Mouse (Mus musculus): ENCODE results near the gene Naa16. TPM values are rescaled to one million over a fixed set of nuclear protein-coding genes. Genes with fewer than 3 reads are reported as not detected.
A peak's percentile ranks its signal among the peaks of the same experiment; 100 is the strongest.

Gene Naa16
- polyA plus RNA-seq, 1 experiment from 2014 or later, result 45.9 TPM

- no peaks in the 10 kb centered on the region for H3K9me3 ChIP-seq
- H3K27ac ChIP-seq, result no peak overlapping the region
- H3K4me1 ChIP-seq, result peaks cover 7% of the 10 kb centered on the region; the same call in 1 of the 2 replicates
- no peak for ATAC-seq (ENCODE audit: borderline replicate concordance, extremely low read depth, low FRiP score, low TSS enrichment)
- H3K4me2 ChIP-seq, result no peak overlapping the region
- no peak overlapping the region for H3K9ac ChIP-seq
- H3K36me3 ChIP-seq, result no peaks in the 10 kb centered on the region
- H3K27me3 ChIP-seq, result no peaks in the 10 kb centered on the region
- 70% methylated on average over 10 of the region's 10 CpGs for WGBS
- no peak overlapping the region for H3K4me3 ChIP-seq
Observed at GRCm38 (mm10) chr14:79324112-79324840, 66.3 kb downstream of the Naa16 start.

GRCm38 (mm10) chr14:79321881-79322280, 68.7 kb downstream of the Naa16 start:
- Histone ChIP-seq H3K27me3 (no peaks in the 10 kb centered on the region), H3K4me3 (no peak overlapping the region), H3K27ac (no peak overlapping the region), H3K36me3 (no peaks in the 10 kb centered on the region), H3K4me1 (peaks cover 7% of the 10 kb centered on the region; the same call in 1 of the 2 replicates), H3K4me2 (no peak overlapping the region), H3K9ac (no peak overlapping the region), H3K9me3 (no peaks in the 10 kb centered on the region)
- ATAC-seq (ENCODE audit: borderline replicate concordance, extremely low read depth, low FRiP score, low TSS enrichment), result no peak
- 82% methylated on average over 5 of the region's 5 CpGs for WGBS

GRCm38 (mm10) chr14:79321152-79321551, 69.4 kb downstream of the Naa16 start:
- peak; percentile 70; the same call in 1 of the 2 replicates for ATAC-seq (ENCODE audit: borderline replicate concordance, extremely low read depth, low FRiP score, low TSS enrichment)
- 22% methylated on average over 8 of the region's 8 CpGs for WGBS

GRCm38 (mm10) chr14:79317602-79318001, 73.0 kb downstream of the Naa16 start:
- Histone ChIP-seq H3K27ac (no peak overlapping the region), H3K36me3 (no peaks in the 10 kb centered on the region), H3K4me2 (no peak overlapping the region), H3K4me1 (peaks cover 4% of the 10 kb centered on the region; the same call in 1 of the 2 replicates), H3K4me3 (no peak overlapping the region), H3K9me3 (no peaks in the 10 kb centered on the region), H3K9ac (no peak overlapping the region), H3K27me3 (no peaks in the 10 kb centered on the region)
- 69% methylated on average over 2 of the region's 2 CpGs for WGBS
- ATAC-seq (ENCODE audit: borderline replicate concordance, extremely low read depth, low FRiP score, low TSS enrichment), result no peak

More at GRCm38 (mm10) chr14:79321152-79321551, 69.4 kb downstream of the Naa16 start:
- Histone ChIP-seq H3K27me3 (no peaks in the 10 kb centered on the region), H3K4me3 (no peak overlapping the region), H3K9me3 (no peaks in the 10 kb centered on the region), H3K9ac (no peak overlapping the region), H3K36me3 (no peaks in the 10 kb centered on the region), H3K4me1 (peaks cover 7% of the 10 kb centered on the region; the same call in 1 of the 2 replicates), H3K27ac (no peak overlapping the region), H3K4me2 (no peak overlapping the region)

GRCm38 (mm10) chr14:79315877-79316276, 74.7 kb downstream of the Naa16 start:
- no peaks in the 10 kb centered on the region for H3K9me3 ChIP-seq
- H3K4me3 ChIP-seq, result no peak overlapping the region
- 42% methylated on average over 7 of the region's 7 CpGs for WGBS
- peaks cover 5% of the 10 kb centered on the region; the same call in 1 of the 2 replicates for H3K4me1 ChIP-seq
- no peak for ATAC-seq (ENCODE audit: borderline replicate concordance, extremely low read depth, low FRiP score, low TSS enrichment)
- H3K27me3 ChIP-seq, result no peaks in the 10 kb centered on the region
- no peaks in the 10 kb centered on the region for H3K36me3 ChIP-seq
- H3K9ac ChIP-seq, result no peak overlapping the region
- H3K4me2 ChIP-seq, result no peak overlapping the region
- H3K27ac ChIP-seq, result no peak overlapping the region

- Histone ChIP-seq H3K9ac (no peak overlapping the region), H3K4me3 (no peak overlapping the region), H3K36me3 (no peaks in the 10 kb centered on the region), H3K27ac (no peak overlapping the region), H3K27me3 (no peaks in the 10 kb centered on the region), H3K4me1 (peaks cover 5% of the 10 kb centered on the region; the same call in 1 of the 2 replicates), H3K9me3 (no peaks in the 10 kb centered on the region), H3K4me2 (no peak overlapping the region)
- 74% methylated on average over 12 of the region's 12 CpGs for WGBS
- no peak for ATAC-seq (ENCODE audit: borderline replicate concordance, extremely low read depth, low FRiP score, low TSS enrichment)
Observed at GRCm38 (mm10) chr14:79314245-79315010, 76.2 kb downstream of the Naa16 start.

- Histone ChIP-seq H3K9ac (no peak overlapping the region), H3K27me3 (no peaks in the 10 kb centered on the region), H3K4me2 (no peak overlapping the region), H3K9me3 (no peaks in the 10 kb centered on the region), H3K4me1 (peaks cover 5% of the 10 kb centered on the region; the same call in 1 of the 2 replicates), H3K36me3 (no peaks in the 10 kb centered on the region), H3K4me3 (no peak overlapping the region), H3K27ac (no peak overlapping the region)
- 64% methylated on average over 8 of the region's 8 CpGs for WGBS
- no peak for ATAC-seq (ENCODE audit: borderline replicate concordance, extremely low read depth, low FRiP score, low TSS enrichment)
Observed at GRCm38 (mm10) chr14:79313439-79314175, 77.0 kb downstream of the Naa16 start.

GRCm38 (mm10) chr14:79312719-79313118, 77.9 kb downstream of the Naa16 start:
- Histone ChIP-seq H3K4me1 (peaks cover 5% of the 10 kb centered on the region; the same call in 1 of the 2 replicates), H3K27ac (no peak overlapping the region), H3K4me3 (no peak overlapping the region), H3K4me2 (no peak overlapping the region), H3K36me3 (no peaks in the 10 kb centered on the region), H3K9me3 (no peaks in the 10 kb centered on the region), H3K9ac (no peak overlapping the region), H3K27me3 (no peaks in the 10 kb centered on the region)
- no peak for ATAC-seq (ENCODE audit: borderline replicate concordance, extremely low read depth, low FRiP score, low TSS enrichment)
- 66% methylated on average over 4 of the region's 4 CpGs for WGBS

GRCm38 (mm10) chr14:79311918-79312454, 78.6 kb downstream of the Naa16 start:
- H3K27me3 ChIP-seq, result no peaks in the 10 kb centered on the region
- no peak overlapping the region for H3K9ac ChIP-seq
- H3K4me2 ChIP-seq, result no peak overlapping the region
- ATAC-seq (ENCODE audit: borderline replicate concordance, extremely low read depth, low FRiP score, low TSS enrichment), result no peak
- no peaks in the 10 kb centered on the region for H3K9me3 ChIP-seq
- no peaks in the 10 kb centered on the region for H3K36me3 ChIP-seq
- no peak overlapping the region for H3K27ac ChIP-seq
- WGBS, result 31% methylated on average over 3 of the region's 4 CpGs
- H3K4me1 ChIP-seq, result peaks cover 5% of the 10 kb centered on the region; the same call in 1 of the 2 replicates
- no peak overlapping the region for H3K4me3 ChIP-seq

GRCm38 (mm10) chr14:79309115-79309514, 81.5 kb downstream of the Naa16 start:
- peaks cover 5% of the 10 kb centered on the region; the same call in 1 of the 2 replicates for H3K4me1 ChIP-seq
- no peak overlapping the region for H3K4me2 ChIP-seq
- no peaks in the 10 kb centered on the region for H3K36me3 ChIP-seq
- no peak overlapping the region for H3K4me3 ChIP-seq
- WGBS, result 33% methylated on average over 4 of the region's 4 CpGs
- no peak for ATAC-seq (ENCODE audit: borderline replicate concordance, extremely low read depth, low FRiP score, low TSS enrichment)
- no peaks in the 10 kb centered on the region for H3K27me3 ChIP-seq
- no peak overlapping the region for H3K27ac ChIP-seq
- H3K9me3 ChIP-seq, result no peaks in the 10 kb centered on the region
- H3K9ac ChIP-seq, result no peak overlapping the region

- no peak for ATAC-seq (ENCODE audit: borderline replicate concordance, extremely low read depth, low FRiP score, low TSS enrichment)
- Histone ChIP-seq H3K4me1 (peaks cover 5% of the 10 kb centered on the region; the same call in 1 of the 2 replicates), H3K27ac (no peak overlapping the region), H3K9me3 (no peaks in the 10 kb centered on the region), H3K9ac (no peak overlapping the region), H3K36me3 (no peaks in the 10 kb centered on the region), H3K4me2 (no peak overlapping the region), H3K27me3 (no peaks in the 10 kb centered on the region), H3K4me3 (no peak overlapping the region)
- 42% methylated on average over 4 of the region's 4 CpGs for WGBS
Observed at GRCm38 (mm10) chr14:79308364-79308763, 82.2 kb downstream of the Naa16 start.

All from lung, embryonic 15.5 days (tissue).